8 mouse cellular contexts compared by ENCODE assay signal in the genomic region with DNA sequence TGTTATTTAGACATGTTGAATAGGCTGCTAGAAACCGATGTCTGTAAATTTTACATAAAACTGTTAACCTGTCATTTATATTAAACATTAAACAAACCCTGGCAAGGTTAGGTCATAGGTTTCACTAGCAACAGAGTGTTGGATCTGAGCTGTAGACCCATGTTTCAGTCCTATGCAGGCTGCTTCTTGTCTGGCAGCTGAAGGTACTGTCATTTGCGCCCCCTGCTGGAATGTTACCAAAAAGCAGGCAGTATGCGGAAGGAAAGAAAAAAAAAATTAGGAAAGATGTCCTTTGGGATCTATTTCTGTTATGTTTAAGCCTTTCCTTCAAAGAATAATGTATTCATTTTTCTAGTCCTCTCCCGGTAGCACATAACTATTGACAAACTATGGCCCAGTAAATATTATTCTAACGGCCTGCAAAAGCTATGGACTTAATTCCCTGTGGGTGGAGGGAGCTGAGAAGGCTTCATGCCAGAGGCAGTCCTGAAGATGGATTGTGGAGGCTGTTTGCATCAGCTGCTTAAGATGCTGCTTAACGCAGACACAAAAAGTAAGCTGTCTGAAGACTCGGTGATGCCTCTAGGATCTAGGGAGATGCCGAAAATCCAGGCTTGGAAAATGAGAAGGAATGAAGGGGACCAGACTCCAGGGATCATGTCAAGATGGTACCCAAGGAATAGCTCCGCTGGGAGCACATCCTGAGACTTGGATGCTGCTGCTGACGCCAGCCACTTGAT.
A peak's percentile ranks its signal among the peaks of the same experiment; 100 is the strongest.
DNase-seq lines count a peak whose midpoint lies in the region; ATAC-seq and TF ChIP-seq lines count a peak whose summit lies in the region.
"Had no signal": no experiment of that assay in that cellular context is flagged by ENCODE, and none has a peak within 500 bp of the region (broad histone marks: within the 10 kb centered on the region; RNA-seq: fewer than 3 reads in every experiment).

No protein-coding gene starts in this region.

- no peaks in the 10 kb centered on the region for H3K36me3 ChIP-seq in forebrain, embryonic 13.5 days (ENCODE audit: poor library complexity, severe bottlenecking)
- H3K36me3 ChIP-seq: embryonic facial prominence, embryonic 15.5 days had no signal

- H3K4me2 ChIP-seq in forebrain, embryonic 13.5 days = peak overlapping the region; percentile 30
- H3K4me2 ChIP-seq: embryonic facial prominence, embryonic 15.5 days had no signal

- TF ChIP-seq CTCF in bone marrow, adult 2 months (IDR thresholded peaks at IDR 0.05; ENCODE audit: control insufficient read depth, insufficient read depth, low read length) = peak; percentile 44; the same call in 1 of the 2 replicates
- peak; percentile 62 for TF ChIP-seq CTCF in lung, adult 2 months (IDR thresholded peaks at IDR 0.05; ENCODE audit: insufficient read depth, low read length)

- H3K9me3 ChIP-seq in forebrain, embryonic 13.5 days (replicated peaks) = no peaks in the 10 kb centered on the region
- H3K9me3 ChIP-seq: embryonic facial prominence, embryonic 15.5 days had no signal

- H3K27me3 ChIP-seq in forebrain, embryonic 13.5 days = peaks cover 21% of the 10 kb centered on the region; the same call in 1 of the 2 replicates

- TF ChIP-seq POLR2A in bone marrow, adult 2 months (IDR thresholded peaks at IDR 0.05; ENCODE audit: borderline replicate concordance, control insufficient read depth, low read depth, low read length) = no peak
- no peak for TF ChIP-seq POLR2A in lung, adult 2 months (IDR thresholded peaks at IDR 0.05; ENCODE audit: borderline replicate concordance, extremely low read depth, low read depth, low read length)

- no peaks in the 10 kb centered on the region; the same call in 1 of the 2 replicates for H3K4me1 ChIP-seq in bone marrow, adult 2 months (ENCODE audit: control insufficient read depth, insufficient read depth, low read length)
- H3K4me1 ChIP-seq in forebrain, embryonic 13.5 days = peaks cover 16% of the 10 kb centered on the region
- peaks cover 3% of the 10 kb centered on the region for H3K4me1 ChIP-seq in lung, adult 2 months (ENCODE audit: control insufficient read depth, insufficient read depth, low read length)

- ATAC-seq in forebrain, embryonic 13.5 days = no peak; the same call in 1 of the 2 replicates

- no peak overlapping the region for H3K4me3 ChIP-seq in bone marrow, adult 2 months (replicated peaks; ENCODE audit: control insufficient read depth, low read depth, low read length)
- no peak overlapping the region for H3K4me3 ChIP-seq in forebrain, embryonic 13.5 days
- no peak overlapping the region for H3K4me3 ChIP-seq in lung, adult 2 months (replicated peaks; ENCODE audit: extremely low read depth, low read depth, low read length)
- H3K4me3 ChIP-seq: embryonic facial prominence, embryonic 15.5 days had no signal

- peak; percentile 25 to 65 for DNase-seq in spleen, adult 18-20 months
- no peak for DNase-seq in spleen, adult 12 weeks (ENCODE audit: low spot score)
- peak; percentile 86 for DNase-seq in kidney, postnatal 10 days
- peak; percentile 51 for DNase-seq in lung, adult 2 months
- peak; percentile 42 for DNase-seq in retina, postnatal 7 days (ENCODE audit: low read depth, low spot score)

- WGBS in bone marrow, adult 2 months = 60% methylated on average over 10 of the region's 10 CpGs
- WGBS in forebrain, embryonic 13.5 days = 48% methylated on average over 10 of the region's 10 CpGs
- 41% methylated on average over 10 of the region's 10 CpGs for WGBS in lung, adult 2 months

- no peak overlapping the region for H3K27ac ChIP-seq in bone marrow, adult 2 months (ENCODE audit: control insufficient read depth, insufficient read depth, low read depth, low read length, poor library complexity)
- H3K27ac ChIP-seq in forebrain, embryonic 13.5 days = no peak overlapping the region
- H3K27ac ChIP-seq: embryonic facial prominence, embryonic 15.5 days had no signal

- H3K9ac ChIP-seq in forebrain, embryonic 13.5 days = no peak overlapping the region
- H3K9ac ChIP-seq: embryonic facial prominence, embryonic 15.5 days had no signal
